Comparison of ENCODE assay signal across 18 mouse cellular contexts in the genomic region with DNA sequence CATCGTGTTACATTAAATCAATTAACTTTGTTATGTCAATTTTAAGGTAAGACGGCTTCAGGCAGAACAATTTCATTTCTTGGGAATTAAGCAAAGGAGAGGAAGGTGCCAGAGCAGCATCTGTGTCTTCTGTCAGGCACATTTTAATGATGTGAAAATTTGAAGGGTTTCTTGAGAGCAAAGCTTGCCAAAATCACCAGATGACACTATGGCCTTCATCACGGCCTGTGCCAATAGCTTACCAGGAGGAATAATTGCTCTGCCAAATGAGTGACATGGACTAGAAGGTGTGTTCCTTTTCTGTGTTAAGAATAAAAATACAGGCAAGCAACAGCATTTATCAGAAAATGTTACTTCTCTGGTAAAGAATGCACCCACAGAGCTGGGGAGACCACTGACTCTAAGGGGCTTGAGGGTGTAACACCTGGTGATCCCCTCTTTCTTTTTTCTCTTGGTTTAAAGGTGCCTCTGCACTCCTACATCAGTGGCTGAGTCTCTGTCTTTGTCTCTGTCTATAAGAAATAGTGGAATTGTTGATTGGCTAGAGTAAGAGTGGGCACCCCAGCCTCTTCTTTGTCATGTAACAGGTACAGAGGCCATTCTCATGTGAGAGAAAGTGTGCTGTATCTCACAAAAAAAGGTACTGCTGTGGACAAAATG.
A peak's percentile ranks its signal among the peaks of the same experiment; 100 is the strongest.
DNase-seq lines count a peak whose midpoint lies in the region; ATAC-seq and TF ChIP-seq lines count a peak whose summit lies in the region.
"Had no signal": no experiment of that assay in that cellular context is flagged by ENCODE, and none has a peak within 500 bp of the region (broad histone marks: within the 10 kb centered on the region; RNA-seq: fewer than 3 reads in every experiment).

No protein-coding gene starts in this region.

- TF ChIP-seq CTCF in brain, embryonic 14.5 days (IDR thresholded peaks at IDR 0.05; ENCODE audit: borderline replicate concordance, extremely low read depth, insufficient read depth, insufficient read length) = no peak

- no peaks in the 10 kb centered on the region for H3K27me3 ChIP-seq in hindbrain, embryonic 16.5 days (replicated peaks; ENCODE audit: control insufficient read depth, insufficient read depth, low read length)
- H3K27me3 ChIP-seq in hindbrain, embryonic 13.5 days = no peaks in the 10 kb centered on the region
- H3K27me3 ChIP-seq: lung, embryonic 15.5 days; neural tube, embryonic 12.5 days had no signal

- no peak for TF ChIP-seq POLR2A in brain, embryonic 14.5 days (IDR thresholded peaks at IDR 0.05; ENCODE audit: borderline replicate concordance, extremely low read depth, insufficient read depth, insufficient read length, poor library complexity, severe bottlenecking)

- intact Hi-C loops in heart, postnatal 36 days (cut with DNase I) = no loop called here

- no peak overlapping the region for H3K4me2 ChIP-seq in hindbrain, embryonic 16.5 days (ENCODE audit: low read length)
- no peak overlapping the region for H3K4me2 ChIP-seq in hindbrain, embryonic 13.5 days
- H3K4me2 ChIP-seq: lung, embryonic 15.5 days; neural tube, embryonic 12.5 days had no signal

- H3K9me3 ChIP-seq in hindbrain, embryonic 16.5 days (ENCODE audit: control insufficient read depth, low read length) = no peaks in the 10 kb centered on the region
- H3K9me3 ChIP-seq in hindbrain, embryonic 13.5 days = no peaks in the 10 kb centered on the region
- H3K9me3 ChIP-seq: lung, embryonic 15.5 days; neural tube, embryonic 12.5 days had no signal

- no peaks in the 10 kb centered on the region for H3K4me1 ChIP-seq in hindbrain, embryonic 16.5 days (ENCODE audit: control insufficient read depth, insufficient read depth, low read depth, low read length)
- H3K4me1 ChIP-seq in hindbrain, embryonic 13.5 days (replicated peaks) = no peaks in the 10 kb centered on the region
- H3K4me1 ChIP-seq: lung, embryonic 15.5 days; neural tube, embryonic 12.5 days had no signal

- no peak overlapping the region; the same call in 1 of the 2 replicates for H3K27ac ChIP-seq in hindbrain, embryonic 16.5 days (ENCODE audit: low read depth, low read length)
- H3K27ac ChIP-seq in hindbrain, embryonic 13.5 days = no peak overlapping the region
- H3K27ac ChIP-seq: gastrocnemius, adult 2 months; kidney, postnatal 0 days; liver, embryonic 14.5 days; lung, embryonic 15.5 days; neural tube, embryonic 12.5 days; stomach, postnatal 0 days had no signal

- ATAC-seq in hindbrain, embryonic 16.5 days = peak; percentile 72
- ATAC-seq in hindbrain, embryonic 13.5 days (ENCODE audit: low FRiP score) = no peak
- ATAC-seq: intestine, postnatal 0 days had no signal

- 64% methylated on average over 3 of the region's 3 CpGs for WGBS in hindbrain, embryonic 16.5 days
- WGBS in hindbrain, embryonic 13.5 days = 81% methylated on average over 3 of the region's 3 CpGs

- peak; percentile 83 for DNase-seq in brain, embryonic 14.5 days (ENCODE audit: low read depth)
- peak; percentile 67 for DNase-seq in cerebellum, adult 18-20 months
- peak; percentile 71 to 77 for DNase-seq in cerebellum, postnatal 25 days
- DNase-seq in heart, adult 8-10 months (ENCODE audit: low spot score) = no peak
- no peak for DNase-seq in heart, postnatal 36 days
- DNase-seq: adrenal gland, adult 2 months; gastrocnemius, adult 2 months; heart, adult 11 months; heart, postnatal 4 days; lung, postnatal 4 days had no signal

- no peak overlapping the region for H3K4me3 ChIP-seq in hindbrain, embryonic 16.5 days (ENCODE audit: low read length)
- no peak overlapping the region for H3K4me3 ChIP-seq in hindbrain, embryonic 13.5 days
- H3K4me3 ChIP-seq: gastrocnemius, adult 2 months; lung, embryonic 15.5 days; neural tube, embryonic 12.5 days had no signal

- no peaks in the 10 kb centered on the region for H3K36me3 ChIP-seq in hindbrain, embryonic 16.5 days (ENCODE audit: control insufficient read depth, insufficient read depth, low read length)
- no peaks in the 10 kb centered on the region for H3K36me3 ChIP-seq in hindbrain, embryonic 13.5 days
- H3K36me3 ChIP-seq: lung, embryonic 15.5 days; neural tube, embryonic 12.5 days had no signal

- no peak overlapping the region for H3K9ac ChIP-seq in hindbrain, embryonic 16.5 days (ENCODE audit: low read depth, low read length)
- no peak overlapping the region for H3K9ac ChIP-seq in hindbrain, embryonic 13.5 days
- H3K9ac ChIP-seq: liver, embryonic 14.5 days; lung, embryonic 15.5 days; neural tube, embryonic 12.5 days had no signal

Comparison
In these comparisons a context has a peak if more than half of its experiments do, and no peak if none do; other contexts are left out.
1. DNase-seq: peak in brain, embryonic 14.5 days (single experiment), cerebellum, adult 18-20 months (2 of 2) and cerebellum, postnatal 25 days (2 of 2); none in heart, adult 8-10 months (single experiment) and heart, postnatal 36 days (0 of 2).